Mouse (Mus musculus) spleen, postnatal 10 days (tissue): ENCODE measurements at regions not wholly inside any gene's neighbourhood (a gene's known extent, or its start where the extent isn't known, plus 50 kb on each side); places are given as distances from the start of the nearest gene placed in this dataset.
A peak's percentile ranks its signal among the peaks of the same experiment; 100 is the strongest.

ENCODE experiments used
- DNase-seq, 2 experiments: peaks; one replicate each; pipeline ENCODE4 v3.0.0; 2021 to 2022; ENCODE audit warnings: low spot score in 2 of 2

DNA sequence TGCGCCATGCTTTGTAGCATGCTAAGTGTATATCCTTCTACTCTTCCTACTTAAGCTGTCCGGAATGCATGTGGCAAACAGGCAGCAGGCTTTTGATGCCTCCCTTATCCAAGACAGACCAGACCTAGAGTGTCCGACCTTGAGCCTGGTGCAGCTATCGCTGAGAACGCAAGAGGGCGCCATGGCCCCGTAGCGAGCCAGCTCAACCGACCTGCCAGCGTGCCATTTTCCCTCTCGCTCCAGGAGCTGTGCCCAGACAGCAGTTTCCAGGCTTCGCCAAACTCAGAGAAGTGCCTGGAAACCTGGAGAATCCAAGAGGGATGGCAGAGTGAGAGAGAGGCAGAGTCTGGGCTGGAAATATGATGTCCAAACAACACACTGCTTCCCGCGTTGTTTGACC, 155.8 kb upstream of the Gm12830 start:
- peak; percentile 40 to 71 for DNase-seq

DNA sequence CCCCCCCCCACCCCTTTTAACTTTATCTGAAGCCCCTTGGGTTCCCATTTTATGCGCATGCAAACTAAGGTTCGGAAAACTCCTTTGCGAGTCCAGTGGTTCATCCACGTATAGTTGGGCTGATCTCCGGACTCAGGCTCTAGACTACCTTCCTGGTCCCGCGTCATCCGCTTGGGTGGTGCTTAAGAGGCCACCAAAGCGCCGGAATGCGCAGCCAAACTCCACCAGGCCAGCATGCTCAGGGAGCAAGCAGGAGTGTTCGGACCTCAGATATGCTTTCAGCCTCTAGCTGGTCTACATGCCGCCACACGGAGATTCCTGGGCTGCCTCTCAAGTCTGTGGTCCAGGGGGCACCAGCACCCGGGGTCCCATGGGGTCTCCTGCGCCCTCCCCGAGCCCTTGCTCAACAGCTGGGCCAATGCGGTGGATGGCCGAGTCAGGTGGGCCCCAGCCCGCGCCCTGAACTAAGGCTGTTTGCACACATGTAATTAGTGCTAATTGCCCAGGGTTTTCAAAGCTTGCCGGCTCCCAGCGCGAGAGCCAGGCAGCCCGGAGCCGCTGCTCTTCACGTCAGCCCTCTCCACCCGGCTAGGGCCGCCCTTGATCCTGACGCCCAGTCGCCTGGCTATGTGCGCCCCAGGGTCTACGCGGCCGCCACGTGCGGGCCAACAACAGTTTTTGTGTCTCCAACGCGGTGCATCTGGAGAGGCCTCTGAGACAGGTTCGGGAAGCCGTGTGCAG, 155.1 kb upstream of the Gm12830 start:
- DNase-seq: no peak

DNA sequence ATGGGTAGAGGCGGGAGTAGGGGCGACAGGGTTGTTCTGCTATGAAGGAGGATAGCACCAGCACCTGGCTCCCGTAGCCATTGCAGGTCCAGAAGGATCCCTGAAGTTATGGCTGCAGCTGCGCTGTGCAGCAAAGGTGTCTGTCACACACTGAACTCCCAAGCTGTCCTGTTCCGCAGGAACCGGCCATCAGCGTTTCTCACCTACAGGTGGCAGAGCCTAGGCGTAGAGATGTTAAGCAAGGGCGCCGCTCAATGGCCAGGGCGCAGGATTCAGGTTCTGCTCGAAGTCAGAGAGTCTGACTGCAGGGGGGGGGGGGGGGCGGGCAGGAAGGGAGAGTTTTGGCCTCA, 154.6 kb upstream of the Gm12830 start:
- DNase-seq: no peak

DNA sequence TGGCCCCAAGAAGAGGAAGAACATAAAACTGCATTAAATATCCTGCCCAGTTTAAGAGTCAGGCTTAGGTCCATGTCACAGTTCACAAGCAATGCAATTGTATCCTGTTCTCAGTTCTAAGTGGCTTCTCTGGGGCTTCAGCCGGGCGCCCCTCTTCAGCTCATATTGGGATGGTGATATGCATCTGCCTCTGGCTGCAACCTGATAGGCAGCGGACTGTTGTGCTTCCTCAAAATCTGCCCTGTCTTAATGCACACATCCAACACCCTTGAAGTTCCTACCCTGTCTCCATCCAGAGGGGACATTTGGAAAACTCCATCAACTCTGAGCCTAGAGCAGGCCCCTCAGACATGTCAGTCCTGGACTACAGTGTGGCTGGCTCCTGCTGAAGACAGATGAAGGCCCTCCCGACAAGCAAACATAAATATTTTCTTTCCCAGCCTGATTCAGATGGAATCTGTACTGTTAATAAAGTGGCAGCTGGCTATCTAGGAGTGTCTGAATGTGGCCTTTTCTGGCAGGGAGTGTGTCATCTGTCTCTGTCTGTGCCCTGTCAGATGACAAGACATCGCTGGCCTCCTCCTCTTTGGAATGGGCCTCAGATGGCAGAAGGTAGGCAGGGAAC, 149.3 kb upstream of the Gm12830 start:
- no peak for DNase-seq

DNA sequence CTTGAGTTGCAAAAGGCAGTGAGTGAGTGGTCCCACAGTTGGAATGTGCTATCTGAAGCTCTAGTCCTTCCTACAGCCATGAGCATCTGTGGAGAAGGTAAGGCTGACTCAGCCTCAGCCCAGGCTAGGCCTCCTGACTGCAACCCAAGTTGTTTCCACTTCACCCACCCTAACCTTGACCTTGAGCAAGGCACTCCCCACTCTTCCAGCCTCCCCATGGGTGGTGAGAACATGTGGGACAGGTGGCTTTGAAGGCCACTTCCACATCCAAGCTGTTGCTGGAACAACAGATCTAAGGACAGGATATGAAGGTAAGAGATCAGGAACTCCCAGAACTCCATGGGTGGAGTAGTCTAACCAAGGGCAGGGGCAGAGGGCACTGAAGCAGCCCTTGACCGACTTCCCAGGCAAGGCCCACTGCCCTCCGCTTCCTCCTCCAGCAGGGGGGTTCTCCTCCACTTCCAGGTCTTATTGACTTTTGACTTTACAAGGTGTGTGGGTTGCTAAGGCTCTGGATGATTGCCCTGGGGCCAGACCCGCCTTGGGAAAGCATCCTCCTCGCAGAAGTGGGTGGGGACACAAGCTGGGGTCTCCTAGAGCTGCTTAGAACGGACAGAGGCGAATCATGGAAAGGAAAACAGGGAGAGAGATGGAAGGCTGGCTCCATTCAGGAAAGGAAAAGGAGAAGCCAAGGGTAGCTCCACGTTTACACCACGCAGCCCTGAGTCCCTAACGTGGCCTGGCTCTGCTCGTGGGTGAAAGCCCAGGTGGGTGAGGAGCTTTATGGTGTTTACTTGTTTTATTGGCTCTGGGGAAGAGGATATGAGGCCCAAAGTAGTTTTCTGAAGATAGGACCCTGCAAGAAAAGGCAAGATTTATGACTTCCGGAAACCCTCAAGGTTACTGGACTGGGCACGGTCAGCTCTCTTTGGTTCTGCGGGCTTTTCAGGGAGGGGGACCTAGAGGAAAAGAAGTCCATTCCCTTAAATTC, 144.3 kb upstream of the Gm12830 start:
- DNase-seq: no peak

DNA sequence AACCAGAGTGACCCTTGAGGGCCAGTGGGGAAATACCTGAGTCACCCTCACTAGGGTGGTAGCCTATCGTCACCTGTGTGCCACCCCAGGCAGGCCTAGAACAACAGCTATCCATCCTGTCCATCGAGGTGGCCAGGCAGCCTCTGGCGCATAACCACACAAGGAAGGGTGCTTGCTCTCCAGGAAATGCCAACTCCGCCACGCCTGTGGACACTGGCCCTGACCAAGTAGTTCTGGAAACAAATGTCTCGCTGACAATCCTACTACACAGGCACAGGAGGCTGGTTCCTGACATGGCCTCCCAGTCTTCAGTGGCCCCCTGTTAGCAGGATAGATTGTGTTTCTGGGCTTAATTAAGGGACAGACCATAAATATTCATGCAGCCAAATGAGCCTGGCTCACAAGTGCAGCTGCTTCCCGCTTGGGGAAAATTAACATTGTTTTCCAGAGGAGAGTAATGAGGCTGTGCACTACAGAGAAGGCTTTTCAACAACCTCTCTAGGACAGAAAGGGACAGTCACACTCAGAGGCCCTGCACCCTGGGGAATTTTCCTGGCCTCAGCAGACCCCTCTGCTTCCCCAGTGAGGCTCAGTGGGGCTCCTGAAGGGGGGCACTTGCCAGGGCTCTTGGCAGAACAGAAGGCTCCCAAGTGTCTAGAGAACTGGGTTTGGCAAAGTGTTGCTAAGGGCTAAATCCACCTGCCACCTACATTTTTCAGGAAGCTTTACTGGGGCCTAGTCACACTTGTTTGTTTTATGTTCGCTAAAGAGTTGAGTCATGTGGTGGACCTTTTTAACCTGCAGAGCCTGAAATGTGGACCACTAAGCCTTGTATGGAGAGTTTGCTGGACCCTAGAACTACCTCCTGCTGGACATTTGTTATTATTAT, 143.2 kb upstream of the Gm12830 start:
- DNase-seq: no peak

DNA sequence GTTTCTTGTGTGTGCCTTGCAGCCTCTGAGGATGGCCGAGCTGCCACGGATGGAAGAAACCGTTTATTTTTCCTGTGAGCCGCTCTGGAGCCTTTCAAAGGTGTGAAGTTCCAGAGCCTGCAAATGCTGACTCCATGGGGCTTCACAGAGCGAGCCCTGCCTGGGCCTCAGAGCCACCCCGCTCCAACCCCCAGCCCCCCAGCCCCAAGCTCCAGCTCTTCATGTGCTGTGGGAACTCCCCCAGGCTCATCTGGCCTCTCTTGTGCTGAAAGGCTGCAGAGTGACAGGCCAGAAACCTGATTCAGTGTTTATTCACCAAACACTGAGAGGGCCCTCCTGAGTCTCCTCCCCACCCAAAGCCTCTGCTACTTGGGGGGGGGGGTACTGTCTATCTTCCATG, 141.2 kb upstream of the Gm12830 start:
- no peak for DNase-seq

DNA sequence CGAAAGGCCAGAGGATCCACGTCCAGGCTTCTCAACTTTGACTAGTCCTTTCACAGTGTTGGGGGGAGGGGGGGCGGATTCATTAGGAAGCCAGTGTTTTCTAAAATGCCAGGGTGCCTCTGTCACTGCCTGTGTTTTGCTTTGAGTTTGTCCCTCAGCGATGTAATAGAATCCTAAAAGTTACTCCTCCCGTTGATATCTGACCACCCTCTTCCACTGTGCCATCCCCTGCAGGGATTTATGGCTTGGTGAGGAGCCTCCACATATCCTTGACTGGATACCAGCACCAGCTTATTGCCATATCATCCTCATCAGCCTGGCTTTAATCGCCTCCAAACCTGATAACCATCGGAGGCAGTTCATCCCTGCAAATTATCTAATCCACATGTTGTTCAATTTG, 138.6 kb upstream of the Gm12830 start:
- no peak for DNase-seq

DNA sequence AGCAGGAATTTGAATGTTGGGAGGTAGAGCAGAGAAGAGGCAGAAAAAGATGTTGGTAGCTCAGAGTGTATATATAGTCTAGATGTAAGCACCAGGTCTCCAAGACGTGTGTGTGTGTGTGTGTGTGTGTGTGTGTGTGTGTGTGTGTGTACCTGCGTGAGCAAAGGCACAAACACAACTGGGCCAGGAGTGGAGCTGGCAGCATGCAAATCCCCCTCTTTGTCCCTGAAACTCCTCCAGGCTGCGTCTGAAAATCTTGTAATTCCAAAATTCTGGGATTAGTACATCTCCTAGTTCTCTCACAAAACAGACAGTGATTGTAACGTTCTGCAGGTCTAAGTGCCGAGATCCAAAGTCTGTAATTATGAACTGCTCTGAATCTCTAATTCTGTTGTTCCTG, 137.8 kb upstream of the Gm12830 start:
- no peak for DNase-seq

DNA sequence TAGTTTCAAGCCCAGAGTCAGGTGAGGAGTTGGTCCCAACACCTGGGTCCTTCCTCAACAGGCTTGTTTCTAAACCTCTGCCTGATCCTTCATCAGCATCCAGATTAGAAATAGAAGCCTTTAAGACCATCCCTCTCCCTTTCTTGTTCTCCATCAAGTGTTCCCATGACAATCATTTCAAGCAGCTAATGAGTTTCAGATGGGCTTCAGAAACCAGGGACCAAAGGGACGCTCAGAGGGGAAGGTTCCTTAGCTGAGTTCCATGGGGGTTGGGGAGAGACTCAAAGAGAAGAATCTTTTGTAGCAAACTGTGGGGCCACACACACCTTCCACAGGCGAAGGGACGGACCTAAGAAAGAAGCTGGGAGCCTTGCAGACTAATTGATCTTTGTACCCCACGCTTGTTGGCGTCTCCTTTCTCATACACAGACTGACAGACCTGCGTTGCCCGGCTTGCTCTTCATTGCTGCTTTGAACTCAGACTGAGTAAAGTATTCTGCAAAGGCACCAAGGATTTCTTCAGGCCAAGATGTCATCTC, 136.6 kb upstream of the Gm12830 start:
- no peak for DNase-seq

DNA sequence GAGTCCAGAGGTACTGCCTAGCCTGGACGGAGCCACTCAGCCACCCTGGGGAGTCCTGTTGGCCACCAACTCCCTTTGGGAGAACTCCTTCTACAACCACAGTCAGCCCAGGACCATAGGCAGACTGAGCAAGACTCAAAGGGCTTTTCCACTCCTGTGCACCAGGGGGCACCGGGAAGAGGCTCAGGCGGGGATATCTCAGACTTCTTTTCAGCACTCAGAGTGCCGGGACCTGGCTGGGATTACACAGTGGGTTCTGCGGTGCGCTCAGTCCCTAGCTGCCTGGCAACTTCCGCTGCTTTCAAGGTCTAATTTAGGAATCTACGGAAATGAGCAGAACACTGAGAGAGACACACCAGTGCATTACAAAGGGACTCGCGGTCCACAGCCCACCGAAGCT, 136.1 kb upstream of the Gm12830 start:
- peak in 1 of 2 experiments; percentile 23 for DNase-seq

DNA sequence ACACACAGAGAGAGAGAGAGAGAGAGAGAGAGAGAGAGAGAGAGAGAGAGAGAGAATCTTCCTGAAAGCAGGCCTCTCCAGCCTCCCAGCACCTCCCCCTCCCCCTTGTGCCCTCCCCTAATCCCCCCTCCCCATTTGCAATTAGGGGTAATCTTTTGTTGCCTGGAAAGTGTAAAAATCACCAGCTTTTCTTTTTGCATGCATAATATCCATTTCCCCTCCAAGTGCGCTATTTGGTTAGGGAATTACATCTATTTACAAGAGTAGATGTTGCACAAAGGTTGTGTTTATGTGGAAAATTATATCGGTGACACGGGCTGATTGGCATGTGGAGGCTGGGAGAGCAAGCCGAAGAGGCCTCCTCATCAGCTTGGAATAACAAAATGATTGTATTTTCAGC, 135.4 kb upstream of the Gm12830 start:
- no peak for DNase-seq

DNA sequence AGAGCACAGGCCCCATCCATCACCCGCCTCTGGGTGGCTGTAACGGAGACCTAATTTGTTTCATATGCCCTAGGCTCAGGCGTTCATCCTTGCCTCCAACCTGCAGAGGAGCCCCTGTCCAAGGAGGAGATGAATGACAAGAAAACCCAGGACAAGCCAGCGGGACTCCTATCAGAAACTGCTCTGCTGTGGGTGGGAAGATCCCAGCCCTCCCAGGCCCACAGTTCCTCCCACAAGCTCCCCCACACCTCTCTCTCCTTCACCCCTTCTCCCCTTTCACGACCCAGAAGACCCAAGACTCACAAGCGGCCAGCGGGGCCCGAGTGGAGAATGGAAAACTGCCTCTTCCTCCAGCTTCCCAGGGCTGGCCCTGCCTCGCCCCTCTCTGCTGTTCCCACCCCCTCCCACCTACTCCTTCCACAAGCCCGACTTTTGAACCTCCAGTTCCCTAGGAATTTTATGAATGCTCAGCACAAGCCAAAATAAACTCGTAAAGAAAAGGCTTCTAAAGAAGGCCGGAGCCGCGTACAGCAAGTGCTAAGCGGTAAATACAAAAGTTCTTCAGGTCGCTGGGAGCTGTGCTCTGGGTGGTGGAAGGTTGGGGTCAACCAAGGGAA, 133.1 kb upstream of the Gm12830 start:
- DNase-seq: no peak

DNA sequence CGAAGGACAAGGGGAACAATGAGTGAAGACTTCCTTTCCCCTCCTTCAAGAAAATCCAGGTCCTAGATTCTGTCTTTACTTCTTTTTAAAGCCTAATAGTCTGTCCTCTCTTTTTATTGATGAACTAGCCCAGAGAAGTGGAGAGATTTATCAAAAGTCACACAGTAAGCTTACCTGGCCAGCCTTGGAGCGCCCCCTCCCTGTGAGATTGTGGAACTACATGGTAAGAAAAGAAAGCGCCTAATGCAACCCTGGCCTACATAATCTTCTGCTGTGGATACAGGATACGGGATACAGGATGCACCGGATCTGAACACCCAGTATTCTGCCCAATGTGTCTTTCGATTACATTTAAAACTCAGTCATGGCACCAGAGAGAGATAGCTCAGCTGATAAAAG, 132.6 kb upstream of the Gm12830 start:
- DNase-seq: peak in 1 of 2 experiments; percentile 43

DNA sequence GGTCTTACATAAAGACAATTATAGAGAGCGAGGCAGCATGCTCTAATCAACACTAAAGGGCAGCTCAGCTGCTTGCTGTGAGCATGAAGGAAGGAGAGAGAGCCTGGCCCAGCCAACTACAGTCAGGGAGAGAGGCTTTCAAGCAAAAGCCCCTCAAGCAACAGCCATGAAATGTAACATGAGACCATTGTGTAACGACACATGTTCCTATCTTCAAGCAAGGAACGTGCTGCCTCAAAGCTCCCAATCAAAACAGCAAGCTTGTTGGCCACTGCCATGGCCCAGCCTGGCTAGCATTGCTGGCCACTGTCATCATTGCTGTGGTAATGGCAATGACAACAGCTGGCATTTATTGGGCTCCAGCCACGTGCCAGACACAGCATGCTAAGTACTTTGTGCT, 115.9 kb upstream of the Gm12830 start:
- DNase-seq: no peak

DNA sequence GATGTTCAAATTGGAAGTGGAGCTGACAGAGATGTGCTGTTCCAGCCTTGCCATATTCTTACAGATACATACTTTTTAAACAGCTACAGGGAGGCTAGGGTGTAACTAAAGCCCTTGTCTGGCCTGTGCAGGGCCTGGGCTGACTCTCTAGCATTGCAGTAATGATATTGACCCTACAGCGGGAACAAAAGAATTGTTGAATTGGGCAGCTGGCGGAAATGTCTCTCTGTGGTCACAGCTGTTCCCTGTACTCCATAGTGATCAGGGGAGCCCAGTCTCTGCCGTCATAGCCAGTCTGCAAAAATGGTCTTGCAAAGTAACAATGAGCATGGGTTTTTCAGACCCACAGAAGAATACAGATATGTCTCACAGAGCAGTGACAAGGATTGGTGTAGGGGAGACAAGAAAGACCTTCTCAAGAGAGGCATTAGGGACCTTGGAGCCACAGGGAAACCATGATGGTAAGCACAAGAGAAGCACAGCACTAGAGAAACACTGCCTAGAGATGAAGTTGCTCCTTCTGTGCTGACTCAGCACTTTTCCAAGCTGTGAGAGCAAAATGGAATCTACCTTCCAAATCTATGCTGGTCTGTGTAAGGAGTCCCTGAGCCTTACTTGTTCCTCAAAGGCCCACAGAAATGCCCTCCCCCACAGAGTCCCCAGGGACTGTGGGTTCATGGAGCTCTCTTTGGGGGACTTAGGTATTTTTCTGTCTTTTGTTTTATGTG, 111.2 kb upstream of the Gm12830 start:
- DNase-seq: no peak

DNA sequence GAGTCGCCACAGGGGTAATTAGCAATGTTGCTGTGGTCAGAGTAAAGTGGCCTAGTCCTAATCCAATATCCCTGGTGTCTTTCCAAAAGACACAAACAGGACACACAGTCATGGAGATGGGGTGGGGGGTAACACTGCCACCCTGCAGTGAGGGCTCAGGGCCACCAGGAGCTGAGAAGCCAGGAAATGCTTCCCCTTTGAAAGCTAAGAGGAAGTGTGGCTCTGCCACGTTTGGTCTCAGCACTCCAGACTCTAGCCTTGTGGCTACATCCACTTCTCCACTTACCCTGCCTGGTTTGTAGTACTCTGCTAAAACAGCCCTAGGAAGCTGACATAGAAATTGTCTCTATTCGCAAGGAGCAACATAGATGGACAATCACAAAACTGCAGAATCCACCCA, 110.4 kb upstream of the Gm12830 start:
- DNase-seq: no peak

DNA sequence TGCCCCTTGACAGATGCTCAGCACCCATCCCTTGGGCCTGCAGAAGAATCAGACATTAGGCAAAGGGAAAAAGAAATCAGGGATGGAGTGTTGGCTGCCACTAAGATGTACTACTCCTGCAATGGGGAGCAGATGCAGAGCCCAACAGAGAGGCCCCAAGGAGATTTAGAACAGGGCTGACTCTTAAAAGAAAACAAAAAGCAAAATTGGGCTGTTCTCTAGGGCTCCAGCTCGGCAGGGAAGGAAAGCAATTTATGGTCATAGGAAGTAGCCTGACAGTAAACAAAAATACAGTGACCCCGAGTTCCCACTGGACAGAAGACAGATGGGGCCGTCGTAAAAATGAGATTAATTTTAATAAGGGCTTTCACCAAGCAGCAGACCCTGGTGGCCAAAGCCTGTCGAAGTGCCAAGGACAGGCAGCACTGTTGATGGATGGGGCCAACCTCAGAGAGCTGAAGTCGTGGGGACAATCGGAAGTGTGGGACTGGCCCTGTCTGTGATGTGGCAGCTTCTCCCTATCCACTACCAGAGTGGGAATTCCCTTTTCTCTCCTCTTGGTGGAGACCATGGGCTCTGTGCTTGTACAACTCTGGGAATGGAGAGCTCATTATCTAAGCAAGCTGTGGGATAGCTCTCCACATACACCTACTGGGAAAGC, 109.4 kb upstream of the Gm12830 start:
- no peak for DNase-seq

DNA sequence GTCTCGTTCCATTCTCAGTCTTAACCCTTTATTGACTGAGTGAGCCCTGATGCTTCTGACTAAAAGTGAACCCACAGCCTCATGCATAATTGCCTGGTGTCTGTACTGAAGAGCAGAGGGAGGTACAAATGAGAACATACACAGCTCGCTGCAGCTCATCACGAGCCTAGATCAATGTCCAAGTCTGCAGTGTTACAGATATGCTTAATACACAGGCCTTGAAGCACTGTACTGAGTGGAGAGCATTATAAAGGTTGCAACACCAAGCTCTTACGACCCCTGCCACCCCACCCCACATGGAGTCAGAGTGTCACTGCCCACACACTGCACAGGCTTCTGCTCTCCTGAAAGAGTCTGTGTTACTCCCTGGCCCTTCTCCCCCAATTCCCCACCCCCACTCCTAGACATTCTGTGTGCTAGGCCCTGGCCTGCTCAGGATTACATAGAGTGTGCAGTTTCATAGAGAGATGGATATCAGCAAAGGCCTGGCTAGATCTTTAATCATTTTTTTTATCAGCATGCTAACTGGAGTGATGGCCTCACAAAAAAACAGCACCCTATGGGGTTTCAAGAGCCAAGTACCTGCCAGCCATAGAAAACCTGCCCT, 108.5 kb upstream of the Gm12830 start:
- no peak for DNase-seq
